Mouse (Mus musculus) midbrain, embryonic 12.5 days (tissue): ENCODE results near the gene Gabrb2. TPM values are rescaled to one million over a fixed set of nuclear protein-coding genes. Genes with fewer than 3 reads are reported as not detected.

Experiments used
- ATAC-seq: fragments of 200-750 bp; cut with Nextera tagmentation; 2 replicates; pipeline ENCODE4 v1.8.0; 2017; ENCODE audit warnings: low read depth, moderate TSS enrichment, moderate library complexity; ENCODE audit not compliant: low FRiP score
- H3K27ac ChIP-seq: fragments of 300-500 bp; sonication (generic); replicated peaks from 2 replicates; pipeline ENCODE4 v1.5.1; 2016; ENCODE audit warnings: mild to moderate bottlenecking
- H3K27me3 ChIP-seq: fragments of 300-500 bp; sonication (generic); 2 replicates; pipeline ENCODE4 v1.6.1; 2016; ENCODE audit warnings: mild to moderate bottlenecking
- H3K36me3 ChIP-seq: fragments of 300-500 bp; sonication (generic); 2 replicates; pipeline ENCODE4 v1.6.1; 2016
- H3K4me1 ChIP-seq: fragments of 300-500 bp; sonication (generic); 2 replicates; pipeline ENCODE4 v1.6.1; 2016
- H3K4me2 ChIP-seq: fragments of 300-500 bp; sonication (generic); replicated peaks from 2 replicates; pipeline ENCODE4 v1.6.1; 2016; ENCODE audit warnings: mild to moderate bottlenecking, moderate library complexity
- H3K4me3 ChIP-seq: fragments of 300-500 bp; sonication (generic); 2 replicates; pipeline ENCODE4 v1.5.1; 2016; ENCODE audit warnings: mild to moderate bottlenecking
- H3K9ac ChIP-seq: fragments of 300-500 bp; sonication (generic); replicated peaks from 2 replicates; pipeline ENCODE4 v1.6.1; 2016; ENCODE audit warnings: mild to moderate bottlenecking, moderate library complexity
- H3K9me3 ChIP-seq: fragments of 300-500 bp; sonication (generic); 2 replicates; pipeline ENCODE4 v1.6.1; 2016; ENCODE audit warnings: mild to moderate bottlenecking
- WGBS: fragments of 180-500 bp; shearing (Covaris S2); methylation state at CpG from one replicate; pipeline ENCODE4 v1.1.7; 2016; 5-methylcytosine and 5-hydroxymethylcytosine counted together
- polyA plus RNA-seq: library from polyadenylated mRNA; unstranded; fragments of >200 nt; fragmentation: Nextera tagmentation; extraction: Ambion mirVana; gene quantifications from 2 replicates; pipeline ENCODE4 v1.2.1, GENCODE M21; 2016

Gene Gabrb2
- 19.6 and 24.6 TPM in 2 replicates for polyA plus RNA-seq

GRCm38 (mm10) chr11:42418996-42419782, at the start of gene Gabrb2:
Gabrb2 (plus strand) TSS chr11:42419757.
- peak within 1 kb of the TSS; percentile 61 for H3K4me3 ChIP-seq
- H3K36me3 ChIP-seq = no peaks in the 10 kb centered on the region
- peak within 1 kb of the TSS; percentile 70 for H3K9ac ChIP-seq
- no peaks in the 10 kb centered on the region for H3K9me3 ChIP-seq
- H3K4me1 ChIP-seq = 0 out of 2 replicates have a peak, but pooled peaks cover 9% of the 10 kb centered on the region
- ATAC-seq = peak; percentile 29; the same call in 1 of the 2 replicates
- peak within 1 kb of the TSS; percentile 85 for H3K27ac ChIP-seq
- WGBS = 31% methylated on average over 18 of the region's 20 CpGs
- H3K27me3 ChIP-seq = peaks cover 2% of the 10 kb centered on the region
- H3K4me2 ChIP-seq = peak within 1 kb of the TSS; percentile 79

- H3K4me3 ChIP-seq = no peak overlapping the region
- H3K4me1 ChIP-seq = no peaks in the 10 kb centered on the region
- no peak for ATAC-seq
- H3K9ac ChIP-seq = no peak overlapping the region
- H3K9me3 ChIP-seq = no peaks in the 10 kb centered on the region
- H3K27ac ChIP-seq = no peak overlapping the region
- no peaks in the 10 kb centered on the region for H3K27me3 ChIP-seq
- no peak overlapping the region for H3K4me2 ChIP-seq
- WGBS = 84% methylated on average over 2 of the region's 2 CpGs
- no peaks in the 10 kb centered on the region for H3K36me3 ChIP-seq
These were observed 40.6 kb upstream of the Gabrb2 start for GRCm38 (mm10) chr11:42378983-42379382.

DNA sequence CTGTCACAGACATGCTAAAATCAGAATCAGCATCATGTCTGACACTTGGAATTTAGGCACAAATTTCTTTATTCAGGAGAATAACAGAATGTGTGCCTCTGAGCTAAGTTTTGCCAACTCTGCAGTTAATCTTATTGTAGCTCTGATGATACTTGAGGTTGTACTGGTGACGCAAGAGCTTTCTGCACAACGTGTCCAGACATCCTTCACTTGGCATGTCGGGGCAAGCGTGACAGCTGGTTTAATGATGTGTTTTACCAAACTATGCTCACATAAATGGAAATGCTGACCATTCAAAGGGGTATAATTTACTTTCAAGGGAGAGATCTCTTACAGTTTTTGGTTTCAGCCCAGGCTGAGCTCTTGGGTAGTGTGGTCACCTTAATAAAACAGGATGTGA, 33.1 kb upstream of the Gabrb2 start:
- H3K4me2 ChIP-seq = no peak overlapping the region
- no peaks in the 10 kb centered on the region for H3K27me3 ChIP-seq
- WGBS = 86% methylated on average over 4 of the region's 4 CpGs
- no peak overlapping the region for H3K27ac ChIP-seq
- no peaks in the 10 kb centered on the region for H3K9me3 ChIP-seq
- no peak for ATAC-seq
- no peaks in the 10 kb centered on the region for H3K36me3 ChIP-seq
- H3K9ac ChIP-seq = no peak overlapping the region
- H3K4me1 ChIP-seq = no peaks in the 10 kb centered on the region
- no peak overlapping the region for H3K4me3 ChIP-seq

GRCm38 (mm10) chr11:42390682-42391290, 28.8 kb upstream of the Gabrb2 start:
- ATAC-seq = no peak
- 71% methylated on average over 3 of the region's 3 CpGs for WGBS
- H3K4me1 ChIP-seq = no peaks in the 10 kb centered on the region
- H3K4me2 ChIP-seq = no peak overlapping the region
- H3K27me3 ChIP-seq = no peaks in the 10 kb centered on the region
- H3K4me3 ChIP-seq = no peak overlapping the region
- no peak overlapping the region for H3K27ac ChIP-seq
- no peaks in the 10 kb centered on the region for H3K36me3 ChIP-seq
- no peaks in the 10 kb centered on the region for H3K9me3 ChIP-seq
- H3K9ac ChIP-seq = no peak overlapping the region

- no peak overlapping the region for H3K4me3 ChIP-seq
- H3K4me2 ChIP-seq = no peak overlapping the region
- H3K9ac ChIP-seq = no peak overlapping the region
- H3K9me3 ChIP-seq = no peaks in the 10 kb centered on the region
- H3K27ac ChIP-seq = no peak overlapping the region
- H3K4me1 ChIP-seq = no peaks in the 10 kb centered on the region
- H3K36me3 ChIP-seq = no peaks in the 10 kb centered on the region
- WGBS = 85% methylated on average over 4 of the region's 4 CpGs
- no peak for ATAC-seq
- no peaks in the 10 kb centered on the region for H3K27me3 ChIP-seq
These were observed 26.1 kb upstream of the Gabrb2 start for GRCm38 (mm10) chr11:42393451-42393850.

DNA sequence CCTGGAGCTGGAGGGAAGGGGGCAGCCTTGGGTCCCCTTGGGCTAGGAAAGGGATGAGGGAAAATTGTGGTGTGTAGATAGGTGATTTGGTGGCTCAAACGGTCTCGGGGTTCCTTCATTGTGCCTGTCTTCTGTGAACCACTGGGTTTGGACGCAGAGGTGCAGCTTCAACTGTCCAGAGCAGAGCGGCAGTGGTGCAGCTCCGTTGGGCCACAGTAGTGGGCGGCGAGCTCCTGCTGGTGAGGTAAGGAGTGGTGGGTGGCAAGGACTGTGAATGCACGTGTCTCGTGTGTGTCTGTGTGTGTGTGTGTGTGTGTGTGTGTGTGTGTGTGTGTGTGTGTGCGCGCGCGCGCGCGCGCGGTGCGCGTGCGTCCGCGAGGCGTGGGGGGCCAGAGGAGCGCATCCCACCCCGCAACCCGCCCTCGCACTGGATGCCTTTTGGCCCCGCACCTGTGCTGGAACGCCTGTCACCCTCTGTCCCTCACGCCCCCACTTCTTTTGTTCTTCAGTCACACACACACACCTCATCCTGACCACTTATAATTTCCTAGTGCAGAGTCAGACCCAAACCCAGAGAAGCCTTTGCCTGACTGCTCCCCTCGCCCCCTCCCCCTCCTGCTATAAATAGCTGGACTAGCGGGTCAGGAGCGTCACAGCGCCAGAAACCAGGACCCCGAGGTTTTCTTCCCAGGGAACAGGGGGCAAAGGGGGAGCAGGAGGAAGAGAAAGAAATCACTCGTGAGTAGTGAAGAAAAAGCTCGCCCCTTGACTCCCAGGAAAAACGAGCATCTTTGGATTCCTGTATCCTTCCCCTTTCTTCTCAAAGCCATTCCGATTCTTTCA, 455 bp downstream of the Gabrb2 start:
- 0% methylated on average over 16 of the region's 40 CpGs for WGBS
- no peaks in the 10 kb centered on the region for H3K9me3 ChIP-seq
- H3K36me3 ChIP-seq = no peaks in the 10 kb centered on the region
- peaks cover 2% of the 10 kb centered on the region for H3K27me3 ChIP-seq
- H3K4me3 ChIP-seq = peak overlapping the region; percentile 61
- 0 out of 2 replicates have a peak, but pooled peaks cover 9% of the 10 kb centered on the region for H3K4me1 ChIP-seq
- peak overlapping the region; percentile 70 for H3K9ac ChIP-seq
- H3K4me2 ChIP-seq = peak overlapping the region; percentile 79
- ATAC-seq = peak; percentile 84
- peak overlapping the region; percentile 85 for H3K27ac ChIP-seq

- peak overlapping the region; percentile 85 for H3K27ac ChIP-seq
- WGBS = under 1% methylated on average over 21 of the region's 21 CpGs
- peak; percentile 68 for ATAC-seq
- H3K27me3 ChIP-seq = peaks cover 2% of the 10 kb centered on the region
- no peaks in the 10 kb centered on the region for H3K36me3 ChIP-seq
- H3K4me2 ChIP-seq = peak overlapping the region; percentile 79
- H3K9ac ChIP-seq = peak overlapping the region; percentile 70
- peak overlapping the region; percentile 61 for H3K4me3 ChIP-seq
- no peaks in the 10 kb centered on the region for H3K9me3 ChIP-seq
- 0 out of 2 replicates have a peak, but pooled peaks cover 9% of the 10 kb centered on the region for H3K4me1 ChIP-seq
These were observed 1.3 kb downstream of the Gabrb2 start for GRCm38 (mm10) chr11:42420634-42421470.

DNA sequence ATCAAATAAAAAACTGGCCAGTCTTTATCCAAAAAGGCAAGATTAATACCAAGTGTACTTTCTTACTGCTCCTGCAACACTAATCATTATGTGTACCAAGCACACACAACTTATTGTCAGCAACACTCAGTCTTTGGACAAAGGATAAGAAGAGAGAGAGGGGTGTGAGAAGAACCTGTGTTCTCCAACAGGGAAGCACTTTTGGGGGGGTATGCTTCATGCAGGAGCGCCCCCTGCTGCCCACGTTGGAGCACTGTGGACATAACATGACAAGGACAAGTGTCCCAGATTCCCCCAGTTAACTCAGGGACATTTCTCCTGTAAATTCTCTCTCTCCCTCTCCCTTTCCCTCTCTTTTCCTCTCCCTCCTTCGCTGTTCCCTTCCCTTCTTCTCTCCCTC, 3.7 kb downstream of the Gabrb2 start:
- WGBS = 0% methylated on average over 3 of the region's 3 CpGs

DNA sequence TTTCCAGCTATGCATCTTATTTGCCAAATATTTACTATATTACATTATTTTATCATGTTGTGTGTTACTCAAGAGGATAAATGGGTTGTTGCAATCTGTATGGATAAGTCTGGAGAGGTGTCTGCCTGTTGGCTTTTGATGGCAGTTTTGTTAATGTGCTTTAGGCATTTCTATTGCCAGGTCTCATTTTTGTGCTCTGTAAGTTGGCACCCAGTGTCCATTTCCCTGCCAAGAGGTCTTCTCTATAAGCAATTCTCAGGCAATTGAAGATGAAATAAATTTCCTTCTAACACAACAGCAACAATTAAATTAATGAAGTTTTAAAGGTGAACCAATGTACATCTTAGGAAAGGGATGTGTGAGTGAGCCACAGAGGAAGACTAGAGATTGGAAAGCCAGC, 11.9 kb downstream of the Gabrb2 start:
- H3K4me3 ChIP-seq = no peak overlapping the region
- H3K4me1 ChIP-seq = no peaks in the 10 kb centered on the region
- H3K27me3 ChIP-seq = no peaks in the 10 kb centered on the region
- H3K36me3 ChIP-seq = 0 out of 2 replicates have a peak, but pooled peaks cover 5% of the 10 kb centered on the region
- ATAC-seq = no peak
- no peaks in the 10 kb centered on the region for H3K9me3 ChIP-seq
- H3K9ac ChIP-seq = no peak overlapping the region
- H3K4me2 ChIP-seq = no peak overlapping the region
- no peak overlapping the region for H3K27ac ChIP-seq

More for the DNA sequence above, 3.7 kb downstream of the Gabrb2 start:
- ATAC-seq = no peak
- H3K9me3 ChIP-seq = no peaks in the 10 kb centered on the region
- no peaks in the 10 kb centered on the region for H3K36me3 ChIP-seq
- H3K4me1 ChIP-seq = 0 out of 2 replicates have a peak, but pooled peaks cover 9% of the 10 kb centered on the region
- no peak overlapping the region for H3K27ac ChIP-seq
- H3K27me3 ChIP-seq = peaks cover 2% of the 10 kb centered on the region
- H3K4me2 ChIP-seq = peak overlapping the region; percentile 79
- no peak overlapping the region for H3K9ac ChIP-seq
- H3K4me3 ChIP-seq = no peak overlapping the region

DNA sequence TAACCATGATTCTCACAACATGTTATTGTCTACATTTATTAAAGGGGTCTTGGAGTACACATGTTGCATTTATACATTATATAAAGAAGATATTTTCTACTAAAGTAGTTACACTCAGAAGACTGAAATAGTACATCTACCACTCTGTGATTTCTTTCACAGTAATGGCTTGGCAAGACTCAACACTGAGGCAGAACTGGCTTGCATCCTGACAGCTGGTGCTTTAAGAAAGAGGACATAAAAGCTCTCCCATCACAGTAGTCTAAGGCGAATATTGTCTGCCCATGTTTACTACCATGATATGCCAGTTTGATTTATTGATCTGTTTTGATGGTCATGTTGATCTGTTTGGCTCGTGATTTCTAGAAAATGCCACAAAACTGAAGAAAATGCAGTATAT, 19.4 kb downstream of the Gabrb2 start:
- ATAC-seq = no peak
- Histone ChIP-seq H3K27me3 (no peaks in the 10 kb centered on the region), H3K4me3 (no peak overlapping the region), H3K27ac (no peak overlapping the region), H3K9me3 (no peaks in the 10 kb centered on the region), H3K4me1 (no peaks in the 10 kb centered on the region), H3K9ac (no peak overlapping the region), H3K36me3 (no peaks in the 10 kb centered on the region), H3K4me2 (no peak overlapping the region)
- 91% methylated on average over 2 of the region's 2 CpGs for whole genome bisulfite sequencing

DNA sequence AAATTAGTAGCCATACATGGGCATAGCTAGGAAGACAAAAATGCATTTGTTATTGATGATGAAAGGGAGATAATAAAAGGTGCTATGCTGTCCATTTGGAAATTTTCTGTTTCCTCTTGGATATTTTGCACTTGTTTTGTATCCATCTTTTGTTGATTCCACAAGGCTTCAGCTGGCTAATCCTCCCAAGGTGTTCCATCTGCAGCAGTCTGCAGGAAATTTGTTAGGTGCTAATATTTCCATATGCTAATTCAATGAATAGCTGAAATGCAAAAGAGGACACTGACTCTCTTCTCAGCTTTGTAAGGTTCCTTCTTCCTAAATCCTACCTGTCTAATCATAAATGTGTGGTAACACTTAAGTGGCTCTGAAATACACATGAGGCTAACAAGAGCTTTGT, 24.1 kb downstream of the Gabrb2 start:
- Histone ChIP-seq H3K36me3 (no peaks in the 10 kb centered on the region), H3K9ac (no peak overlapping the region), H3K4me3 (no peak overlapping the region), H3K27me3 (no peaks in the 10 kb centered on the region), H3K4me1 (no peaks in the 10 kb centered on the region), H3K9me3 (no peaks in the 10 kb centered on the region), H3K27ac (no peak overlapping the region), H3K4me2 (no peak overlapping the region)
- no peak for ATAC-seq
